25 mouse cellular contexts compared by ENCODE assay signal in genomic region chr6:87594188-87594587, GRCm38 (mm10). TPM values are rescaled to one million over a fixed set of nuclear protein-coding genes. Genes with fewer than 3 reads are reported as not detected.
"Had no signal": no experiment of that assay in that cellular context is flagged by ENCODE, and none has a peak within 500 bp of the region (broad histone marks: within the 10 kb centered on the region; RNA-seq: fewer than 3 reads in every experiment).

No protein-coding gene starts in this region.

- DNase-seq: gastrocnemius, adult 2 months; gastrocnemius, postnatal 10 days; gastrocnemius, postnatal 25 days; heart, adult 2 months; heart, postnatal 4 days; kidney, adult 18-20 months; kidney, adult 8-10 months; kidney, postnatal 10 days; kidney, postnatal 25 days; kidney, postnatal 4 days had no signal

- H3K36me3 ChIP-seq: heart, embryonic 13.5 days; heart, embryonic 15.5 days; hindbrain, embryonic 10.5 days; hindbrain, embryonic 12.5 days; intestine, embryonic 15.5 days; limb, embryonic 13.5 days; limb, embryonic 15.5 days; liver, embryonic 12.5 days had no signal

- H3K9ac ChIP-seq: heart, embryonic 13.5 days; heart, embryonic 15.5 days; hindbrain, embryonic 12.5 days; hindbrain, embryonic 14.5 days; intestine, embryonic 15.5 days; limb, embryonic 13.5 days; limb, embryonic 15.5 days; liver, embryonic 12.5 days had no signal

- H3K9me3 ChIP-seq: heart, embryonic 13.5 days; heart, embryonic 15.5 days; hindbrain, embryonic 10.5 days; hindbrain, embryonic 12.5 days; intestine, embryonic 15.5 days; limb, embryonic 13.5 days; limb, embryonic 15.5 days; liver, embryonic 12.5 days had no signal

- ATAC-seq: hindbrain, embryonic 16.5 days; inflammation-experienced regulatory T-cells, adult 6 months; intestine, embryonic 15.5 days; intestine, postnatal 0 days; liver, embryonic 12.5 days had no signal

- H3K4me3 ChIP-seq: gastrocnemius, adult 2 months; heart, adult 2 months; heart, embryonic 13.5 days; heart, embryonic 15.5 days; hindbrain, embryonic 10.5 days; hindbrain, embryonic 12.5 days; intestine, embryonic 15.5 days; layer of hippocampus, adult 2 months; left cerebral cortex, adult 2 months; limb, embryonic 13.5 days; limb, embryonic 15.5 days; liver, embryonic 12.5 days had no signal

- H3K4me2 ChIP-seq: heart, embryonic 11.5 days; heart, embryonic 13.5 days; heart, embryonic 15.5 days; hindbrain, embryonic 12.5 days; hindbrain, embryonic 14.5 days; intestine, embryonic 15.5 days; limb, embryonic 13.5 days; limb, embryonic 15.5 days; liver, embryonic 12.5 days had no signal

- H3K27ac ChIP-seq: gastrocnemius, adult 2 months; heart, adult 2 months; heart, embryonic 13.5 days; heart, embryonic 15.5 days; hindbrain, embryonic 10.5 days; hindbrain, embryonic 12.5 days; hindbrain, embryonic 14.5 days; intestine, embryonic 15.5 days; layer of hippocampus, adult 2 months; left cerebral cortex, adult 2 months; limb, embryonic 13.5 days; limb, embryonic 15.5 days; liver, embryonic 12.5 days had no signal

- H3K27me3 ChIP-seq: intestine, embryonic 15.5 days had no signal

RNA-seq across cellular contexts. Expression of gene Prokr1, which starts 3.6 kb away (rescaled TPM):
- polyA plus RNA-seq: inflammation-experienced regulatory T-cells, adult 6 months had no signal
